Comparison of ENCODE assay signal across 29 mouse cellular contexts in the genomic region with DNA sequence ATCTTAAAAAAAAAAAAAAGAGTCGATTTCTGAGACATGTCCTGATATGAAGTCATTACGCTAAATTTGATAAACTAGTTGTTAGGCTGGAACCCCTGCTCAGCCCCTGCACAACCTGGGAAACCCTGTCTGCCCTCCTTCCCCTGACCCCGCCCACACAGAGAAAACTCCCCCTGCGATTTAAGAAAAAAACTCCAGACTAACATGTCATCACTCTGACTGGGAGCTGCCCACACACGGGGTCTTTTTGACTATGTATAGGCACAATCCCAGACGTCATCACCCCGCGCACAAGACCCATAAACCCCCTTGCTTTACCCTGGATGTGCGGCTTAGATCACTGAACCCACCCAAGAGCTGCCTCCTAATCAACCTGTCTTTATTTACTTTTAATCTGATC. TPM values are rescaled to one million over a fixed set of nuclear protein-coding genes. Genes with fewer than 3 reads are reported as not detected.
A peak's percentile ranks its signal among the peaks of the same experiment; 100 is the strongest.
DNase-seq lines count a peak whose midpoint lies in the region; ATAC-seq and TF ChIP-seq lines count a peak whose summit lies in the region.
"Had no signal": no experiment of that assay in that cellular context is flagged by ENCODE, and none has a peak within 500 bp of the region (broad histone marks: within the 10 kb centered on the region; RNA-seq: fewer than 3 reads in every experiment).

No protein-coding gene starts in this region.

- TF ChIP-seq CTCF in kidney, adult 2 months (conservative IDR thresholded peaks at IDR 0.05; ENCODE audit: insufficient read depth, insufficient read length, low read depth, low read length) = no peak

- no peak overlapping the region for H3K9ac ChIP-seq in kidney, embryonic 14.5 days (ENCODE audit: low read depth, low read length)
- H3K9ac ChIP-seq in ES-E14 (ENCODE audit: insufficient read depth, low read depth, low read length, poor library complexity, severe bottlenecking) = peak overlapping the region; percentile 70; the same call in 1 of the 2 replicates
- H3K9ac ChIP-seq: embryonic facial prominence, embryonic 15.5 days; forebrain, embryonic 12.5 days; forebrain, postnatal 0 days; heart, embryonic 13.5 days; hindbrain, embryonic 14.5 days; liver, embryonic 14.5 days had no signal

- H3K27me3 ChIP-seq in kidney, embryonic 14.5 days (ENCODE audit: control insufficient read depth, insufficient read depth, low read length) = no peaks in the 10 kb centered on the region
- no peaks in the 10 kb centered on the region for H3K27me3 ChIP-seq in kidney, adult 2 months (replicated peaks; ENCODE audit: control insufficient read depth, insufficient read depth, low read length)
- H3K27me3 ChIP-seq: embryonic facial prominence, embryonic 15.5 days; heart, embryonic 13.5 days; Patski had no signal

- no peak overlapping the region for H3K4me3 ChIP-seq in kidney, embryonic 14.5 days (ENCODE audit: low read length)
- no peak overlapping the region for H3K4me3 ChIP-seq in kidney, adult 2 months (ENCODE audit: insufficient read depth, low read depth, low read length)
- peak overlapping the region; percentile 17 to 41; a peak in 3 of 4 replicates for H3K4me3 ChIP-seq in ES-E14 (ENCODE audit: insufficient read depth in 1 of 2, low read depth in 1 of 2, low read length in 2 of 2, poor library complexity in 1 of 2, severe bottlenecking in 1 of 2)
- H3K4me3 ChIP-seq: embryonic facial prominence, embryonic 10.5 days; embryonic facial prominence, embryonic 15.5 days; forebrain, embryonic 12.5 days; heart, embryonic 13.5 days had no signal

- ATAC-seq in kidney, embryonic 14.5 days (ENCODE audit: low FRiP score, low TSS enrichment) = no peak
- ATAC-seq: activated CD4-positive, CD25-positive, alpha-beta regulatory T cell, adult 4 months; CD4-positive, CD25-positive, alpha-beta regulatory T cell, adult 4 months; forebrain, postnatal 0 days; Patski had no signal

- TF ChIP-seq POLR2A in kidney, adult 2 months (IDR thresholded peaks at IDR 0.05; ENCODE audit: low read depth, low read length) = no peak

- no peaks in the 10 kb centered on the region for H3K36me3 ChIP-seq in kidney, embryonic 14.5 days (ENCODE audit: control insufficient read depth, insufficient read depth, low read length)
- no peaks in the 10 kb centered on the region for H3K36me3 ChIP-seq in kidney, adult 2 months (ENCODE audit: control insufficient read depth, insufficient read depth, low read length)
- no peaks in the 10 kb centered on the region for H3K36me3 ChIP-seq in ES-E14 (ENCODE audit: control insufficient read depth, insufficient read depth, low read length, poor library complexity, severe bottlenecking)
- H3K36me3 ChIP-seq: embryonic facial prominence, embryonic 15.5 days; forebrain, embryonic 12.5 days; heart, embryonic 13.5 days had no signal

- 42% methylated on average over 9 of the region's 9 CpGs for WGBS in kidney, embryonic 14.5 days
- 60% methylated on average over 9 of the region's 9 CpGs for whole genome bisulfite sequencing in kidney, adult 2 months

- peak overlapping the region; percentile 59; the same call in 1 of the 2 replicates for H3K27ac ChIP-seq in kidney, embryonic 14.5 days (ENCODE audit: low read depth, low read length)
- H3K27ac ChIP-seq in kidney, adult 2 months (ENCODE audit: insufficient read depth, low read depth, low read length) = no peak overlapping the region
- H3K27ac ChIP-seq in ES-E14 (ENCODE audit: insufficient read depth, low read depth, low read length, poor library complexity, severe bottlenecking) = peak overlapping the region; percentile 14; the same call in 1 of the 2 replicates
- H3K27ac ChIP-seq: embryonic facial prominence, embryonic 10.5 days; embryonic facial prominence, embryonic 15.5 days; forebrain, embryonic 12.5 days; heart, embryonic 13.5 days; hindbrain, embryonic 14.5 days; liver, embryonic 14.5 days; macrophage; stomach, postnatal 0 days had no signal

- in situ Hi-C loops in ES-E14 (cut with MboI; ENCODE audit: low sequenced_read_pairs in 2 of 2, unreplicated experiment in 2 of 2) = no loop called here

- H3K4me1 ChIP-seq in kidney, embryonic 14.5 days (ENCODE audit: control insufficient read depth, insufficient read depth, low read length) = peaks cover 5% of the 10 kb centered on the region
- H3K4me1 ChIP-seq in kidney, adult 2 months (ENCODE audit: control insufficient read depth, insufficient read depth, low read length) = 0 out of 2 replicates have a peak, but pooled peaks cover 2% of the 10 kb centered on the region
- H3K4me1 ChIP-seq in ES-E14 (ENCODE audit: control insufficient read depth in 2 of 2, insufficient read depth in 2 of 2, low read length in 2 of 2, poor library complexity in 1 of 2) = peaks cover 9 to 12% of the 10 kb centered on the region in 2 experiments; a peak in 2 of 4 replicates

- no peak for DNase-seq in kidney, adult 2 months
- peak; percentile 38 for DNase-seq in retina, postnatal 1 day
- DNase-seq in retina, embryonic 14.5 days (ENCODE audit: low spot score) = no peak
- no peak for DNase-seq in ES-E14 (ENCODE audit: low read depth, low spot score)
- DNase-seq in left cerebral cortex, adult 18-20 months (ENCODE audit: low spot score in 2 of 2) = no peak
- DNase-seq in gastrocnemius, postnatal 25 days = no peak
- DNase-seq: adrenal gland, adult 2 months; cerebellum, postnatal 10 days; forebrain, postnatal 0 days; heart, postnatal 10 days; kidney, adult 8-10 months; liver; lung, adult 2 months; lung, postnatal 10 days; midbrain, embryonic 14.5 days; right cerebral cortex, postnatal 4 days; thymus, postnatal 4 days had no signal

- peaks cover 3% of the 10 kb centered on the region; the same call in 1 of the 2 replicates for H3K9me3 ChIP-seq in kidney, embryonic 14.5 days (ENCODE audit: control insufficient read depth, low read length)
- H3K9me3 ChIP-seq in ES-E14 (ENCODE audit: control insufficient read depth, insufficient read depth, low read depth, low read length) = no peaks in the 10 kb centered on the region
- H3K9me3 ChIP-seq: embryonic facial prominence, embryonic 15.5 days; forebrain, embryonic 12.5 days; heart, embryonic 13.5 days had no signal

- no peak overlapping the region for H3K4me2 ChIP-seq in kidney, embryonic 14.5 days (replicated peaks; ENCODE audit: low read depth, low read length)
- H3K4me2 ChIP-seq: embryonic facial prominence, embryonic 15.5 days; forebrain, embryonic 12.5 days; heart, embryonic 13.5 days; hindbrain, embryonic 14.5 days had no signal

TF ChIP-seq in ES-E14, 5 proteins besides CTCF, POLR2A, EP300 and RAD21:
- TF ChIP-seq MAFK (IDR thresholded peaks at IDR 0.05; ENCODE audit: insufficient read depth, low read depth, low read length) = no peak
- TF ChIP-seq CHD2 (IDR thresholded peaks at IDR 0.05; ENCODE audit: low read depth, low read length) = no peak
- TF ChIP-seq HCFC1 (IDR thresholded peaks at IDR 0.05; ENCODE audit: borderline replicate concordance, insufficient read depth, low read length) = no peak
- peak; percentile 95 for TF ChIP-seq ZNF384 (IDR thresholded peaks at IDR 0.05; ENCODE audit: low read depth, low read length)
- no peak for TF ChIP-seq ZC3H11A (IDR thresholded peaks at IDR 0.05; ENCODE audit: borderline replicate concordance, low read depth, low read length)

RNA-seq across cellular contexts. Expression of a gene that starts 1.9 kb away (rescaled TPM):
- polyA plus RNA-seq in kidney, embryonic 14.5 days (2014; fragmentation: Nextera tagmentation; extraction: Ambion mirVana) = 23.5 and 42.7 TPM in 2 replicates
- polyA plus RNA-seq in kidney, adult 2 months (2012; rRNA removed) = 5.3 and 6.4 TPM in 2 replicates
- total RNA-seq in ES-E14 (2012; rRNA removed) = 90.3 and 98.4 TPM in 2 replicates
- total RNA-seq in left cerebral cortex, adult 18-20 months (2021) = 10 to 100 TPM; 32.9 to 38.7 TPM
- total RNA-seq in gastrocnemius, postnatal 25 days (2021) = 10 to 100 TPM; 11.4 to 13.9 TPM

RNA-seq across cellular contexts. Expression of a gene that starts 53.6 kb away (rescaled TPM):
- polyA plus RNA-seq in kidney, embryonic 14.5 days (2014; fragmentation: Nextera tagmentation; extraction: Ambion mirVana) = 91.6 and 91.7 TPM in 2 replicates
- polyA plus RNA-seq in kidney, adult 2 months (2012; rRNA removed) = 1.6 and 2.0 TPM in 2 replicates
- 39.5 and 44.2 TPM in 2 replicates for total RNA-seq in ES-E14 (2012; rRNA removed)
- under 1 TPM; 0.37 to 0.63 TPM for total RNA-seq in left cerebral cortex, adult 18-20 months (2021)
- under 1 TPM; 0.26 to 0.54 TPM for total RNA-seq in gastrocnemius, postnatal 25 days (2021)

Comparison
In these comparisons a context has a peak if more than half of its experiments do, and no peak if none do; other contexts are left out.
1. H3K4me3 ChIP-seq: peak in ES-E14 (2 of 2); none in kidney, embryonic 14.5 days (single experiment) and kidney, adult 2 months (single experiment).
2. RNA of a gene that starts 53.6 kb away (total RNA-seq): 39.5 to 44.2 TPM in ES-E14; 0.37 to 0.63 TPM in left cerebral cortex, adult 18-20 months and 0.26 to 0.54 TPM in gastrocnemius, postnatal 25 days; every median in the first group is over 10 times any median in the second.